Mouse (Mus musculus) cerebellum, adult 2 months (tissue): ENCODE measurements at regions not wholly inside any gene's neighbourhood (a gene's known extent, or its start where the extent isn't known, plus 50 kb on each side); places are given as distances from the start of the nearest gene placed in this dataset.

ENCODE experiments used
- CTCF ChIP-seq: fragments of 200-500 bp; IDR thresholded peaks from 2 replicates; pipeline ENCODE4 v1.5.1; 2011; ENCODE audit warnings: low read depth, mild to moderate bottlenecking, control low read depth, low read length, moderate library complexity, borderline replicate concordance; ENCODE audit not compliant: insufficient read depth
- POLR2A ChIP-seq: fragments of 200-500 bp; IDR thresholded peaks from 2 replicates; pipeline ENCODE4 v1.6.1; 2011; ENCODE audit warnings: low read length, control low read depth, borderline replicate concordance; ENCODE audit not compliant: insufficient read depth

GRCm38 (mm10) chr3:41244960-41245359, 162.1 kb upstream of the Pgrmc2 start:
- TF ChIP-seq CTCF (no peak), POLR2A (no peak)
